Mouse (Mus musculus) ES-Bruce4 (cell line): Measurements from ENCODE around the gene Cd300e.

Source experiments
- CTCF ChIP-seq: IDR thresholded peaks from one replicate; pipeline ENCODE4 v1.8.1; 2011; ENCODE audit warnings: low read depth, low read length
- EP300 ChIP-seq: IDR thresholded peaks from 2 replicates; pipeline ENCODE4 v1.6.1; 2011; ENCODE audit warnings: low read depth, low read length; ENCODE audit not compliant: insufficient read depth
- POLR2A ChIP-seq: IDR thresholded peaks from one replicate; pipeline ENCODE4 v1.8.1; 2011; ENCODE audit warnings: low read length; ENCODE audit not compliant: insufficient read depth

DNA sequence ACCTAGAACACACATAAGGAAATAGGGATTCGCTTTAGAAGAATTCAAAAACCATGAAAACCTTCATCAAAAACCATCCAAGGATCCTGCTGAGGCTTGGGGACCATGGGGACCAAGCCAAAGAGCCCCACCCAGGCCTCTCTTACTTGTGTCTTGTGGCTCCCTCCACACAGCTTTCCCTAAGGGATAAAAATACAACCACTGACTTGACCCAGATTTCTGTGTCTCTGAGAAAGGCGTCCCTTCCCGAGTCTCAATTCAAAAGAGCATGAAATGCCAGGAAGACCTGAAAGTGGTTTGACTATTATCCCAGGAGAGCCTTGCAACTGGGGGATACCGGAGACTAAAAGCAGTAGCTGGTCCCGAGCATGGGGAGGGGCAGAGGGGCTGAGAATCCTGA, 11.0 kb upstream of the Cd300e start:
- TF ChIP-seq CTCF = no peak
- TF ChIP-seq EP300 = no peak
- TF ChIP-seq POLR2A = no peak
